Mouse (Mus musculus): Measurements from ENCODE around the gene Slc5a7.

The Slc5a7 gene

GRCm38 (mm10) chr17:54298934-54299333 lies at the start of gene Slc5a7:
Gene Slc5a7 (minus strand): TSS chr17:54299034.
- DNase-seq (ENCODE audit: low spot score in 2 of 2): no peak

GRCm38 (mm10) chr17:54347672-54348071 lies 48.8 kb upstream of the Slc5a7 start:
- no peak for DNase-seq (ENCODE audit: low spot score in 2 of 2)

- no peak for DNase-seq (ENCODE audit: low spot score in 2 of 2)
Measured at GRCm38 (mm10) chr17:54343395-54343794, 44.6 kb upstream of the Slc5a7 start.

GRCm38 (mm10) chr17:54298232-54298924 lies 456 bp downstream of the Slc5a7 start:
- DNase-seq (ENCODE audit: low spot score in 2 of 2): no peak

GRCm38 (mm10) chr17:54250783-54251182 lies 48.1 kb downstream of the Slc5a7 start:
- no peak for DNase-seq (ENCODE audit: low spot score in 2 of 2)

GRCm38 (mm10) chr17:54243650-54244300 lies 55.1 kb downstream of the Slc5a7 start:
- no peak for DNase-seq (ENCODE audit: low spot score in 2 of 2)

- no peak for DNase-seq (ENCODE audit: low spot score in 2 of 2)
Measured at GRCm38 (mm10) chr17:54239435-54239834, 59.4 kb downstream of the Slc5a7 start.
